Mouse (Mus musculus): ENCODE results near the gene Olfr883.

The Olfr883 gene

DNA sequence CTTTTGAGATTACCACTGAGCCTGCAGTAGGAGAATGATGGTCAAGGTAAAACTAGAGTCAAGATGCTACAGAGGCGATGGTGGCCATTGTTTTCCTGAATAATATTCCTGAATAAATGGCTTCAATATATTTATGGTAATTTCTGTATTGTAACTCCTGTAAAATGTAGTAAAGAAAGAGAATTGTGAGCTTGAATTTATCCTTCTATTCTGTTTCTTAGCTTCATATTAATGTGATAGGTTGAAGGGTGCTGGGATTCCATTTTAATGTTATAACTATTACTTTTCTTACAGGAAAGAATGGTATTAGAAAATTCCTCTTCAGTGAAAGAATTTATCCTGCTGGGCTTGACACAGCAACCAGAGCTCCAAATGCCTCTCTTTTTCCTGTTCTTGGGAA is at the start of gene Olfr883:
Olfr883 (plus strand) TSS at position 301 of the 400 bp plus-strand sequence.
- DNase-seq, result no peak

DNA sequence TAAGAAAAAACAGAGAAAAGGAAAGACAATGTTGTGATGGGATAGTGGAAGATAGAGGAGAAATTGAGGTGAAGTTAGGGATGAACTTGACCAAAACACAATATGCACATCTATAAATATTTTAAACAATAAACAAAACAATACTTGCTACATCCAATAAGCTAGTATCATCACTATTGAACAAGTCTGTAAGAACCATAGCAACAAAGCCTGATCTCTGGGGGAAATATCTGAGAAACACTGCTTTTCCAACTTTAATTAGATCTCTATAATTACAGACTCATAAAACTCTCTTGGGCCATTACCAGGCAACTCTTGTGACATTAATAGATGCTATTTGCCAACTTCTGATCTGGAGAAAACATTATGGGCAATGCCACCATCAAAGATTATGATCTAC is 34.1 kb upstream of the Olfr883 start, which contains the start of gene Olfr881:
Olfr881 (plus strand) TSS at position 301 of the 400 bp plus-strand sequence.
- DNase-seq, result no peak

DNA sequence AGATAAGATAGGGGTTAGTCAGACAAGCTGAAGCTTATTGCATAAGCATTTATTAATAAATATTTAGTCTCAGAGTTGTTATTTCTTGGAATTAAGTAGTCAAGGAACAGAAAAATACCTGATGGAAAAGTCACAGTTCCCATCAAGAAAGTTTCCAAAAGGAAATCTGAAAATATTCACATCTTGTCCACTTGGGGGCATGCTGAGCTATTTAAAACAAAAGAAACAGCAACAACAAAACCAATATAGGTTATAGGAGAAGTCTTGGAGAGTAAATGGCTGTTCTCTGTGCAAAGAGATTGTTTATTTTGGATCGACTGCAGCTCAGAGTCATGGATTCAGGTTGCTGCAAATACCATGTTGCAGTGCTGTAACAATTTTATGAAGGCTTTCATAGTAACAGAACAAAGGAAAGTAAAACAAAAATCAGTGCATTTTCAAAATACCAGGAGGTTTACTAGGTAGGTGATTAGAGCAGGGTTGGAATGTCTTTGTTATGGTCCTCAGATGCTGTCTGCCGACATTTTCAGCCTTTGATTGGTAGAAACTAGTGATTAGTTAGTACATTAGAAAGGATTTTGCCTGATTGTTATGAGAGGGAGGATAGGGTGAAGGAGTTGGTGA is 26.9 kb upstream of the Olfr883 start:
- no peak for DNase-seq

DNA sequence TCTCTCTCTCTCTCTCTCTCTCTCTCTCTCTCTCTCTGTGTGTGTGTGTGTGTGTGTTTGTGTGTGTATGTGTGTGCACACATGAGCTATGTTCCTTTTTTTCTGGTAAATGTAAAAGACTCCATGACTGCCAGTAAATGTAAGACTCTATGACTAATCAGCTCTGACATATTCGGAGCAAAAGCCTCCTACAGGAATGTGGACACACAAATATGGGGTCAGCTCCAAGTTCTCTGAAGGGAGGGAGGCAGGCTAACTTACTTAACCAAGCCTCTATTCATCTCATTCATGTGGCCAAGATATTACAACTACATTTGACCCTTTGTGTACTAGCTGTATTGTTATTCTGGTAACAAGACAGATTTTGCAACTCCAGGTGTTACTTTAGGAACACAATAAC is 25.6 kb upstream of the Olfr883 start:
- no peak for DNase-seq

DNA sequence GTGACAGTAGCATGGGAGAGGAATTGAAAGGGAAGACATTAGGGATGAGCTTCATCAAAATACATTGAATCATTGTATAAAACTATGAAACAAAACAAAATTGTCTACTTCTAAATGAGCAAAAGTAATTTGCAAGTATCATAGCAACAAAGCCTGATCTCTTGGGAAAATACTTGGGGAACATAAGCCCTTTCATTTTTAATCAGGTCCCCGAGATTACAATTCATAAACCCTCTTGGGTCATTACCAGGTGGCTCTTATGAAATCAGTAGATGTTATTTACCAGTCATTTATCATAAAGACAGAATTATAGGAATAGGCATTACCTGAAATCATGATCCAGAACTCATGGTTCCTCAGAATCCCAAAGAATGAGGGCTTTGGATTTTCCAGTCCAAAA is 20.6 kb downstream of the Olfr883 start, which contains the start of gene Olfr884:
Olfr884 (plus strand) TSS at position 301 of the 400 bp plus-strand sequence.
- no peak for DNase-seq

DNA sequence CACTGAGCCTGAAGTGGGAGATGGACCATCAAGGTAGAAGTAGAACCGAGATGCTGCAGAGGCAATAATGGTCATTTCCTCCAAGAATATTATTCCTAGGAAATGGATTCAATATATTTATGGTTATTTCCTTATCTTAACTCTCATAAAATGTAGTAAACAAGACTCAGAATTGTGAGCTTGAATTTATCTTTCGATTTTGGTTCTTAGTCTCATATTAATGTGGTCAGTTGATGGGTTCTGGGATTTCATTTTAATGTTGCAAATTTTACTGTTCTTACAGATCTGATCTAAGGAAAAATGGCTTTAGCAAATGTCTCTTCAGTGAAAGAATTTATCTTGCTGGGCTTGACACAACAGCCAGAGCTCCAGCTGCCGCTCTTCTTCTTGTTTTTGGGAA is 35.4 kb downstream of the Olfr883 start, which contains the start of gene Olfr885:
Olfr885 (plus strand) TSS at position 301 of the 400 bp plus-strand sequence.
- no peak for DNase-seq
